In genomic region chr16:72215360-72216013, GRCm38 (mm10) we compare ENCODE assay signal across 8 mouse cellular contexts.
DNase-seq lines count a peak whose midpoint lies in the region; ATAC-seq and TF ChIP-seq lines count a peak whose summit lies in the region.

No protein-coding gene starts in this region.

- H3K4me1 ChIP-seq in E14TG2a.4 (replicated peaks; ENCODE audit: low read depth, low read length) = no peaks in the 10 kb centered on the region
- H3K4me1 ChIP-seq in embryonic facial prominence, embryonic 13.5 days = no peaks in the 10 kb centered on the region
- H3K4me1 ChIP-seq in hindbrain, embryonic 11.5 days (replicated peaks; ENCODE audit: control insufficient read depth, insufficient read depth, low read length) = no peaks in the 10 kb centered on the region

- 0 out of 2 replicates have a peak overlapping the region, but pooled peaks have one; percentile 27 for H3K9ac ChIP-seq in embryonic facial prominence, embryonic 13.5 days
- no peak overlapping the region for H3K9ac ChIP-seq in hindbrain, embryonic 11.5 days (ENCODE audit: low read depth, low read length)

- H3K4me3 ChIP-seq in E14TG2a.4 (replicated peaks; ENCODE audit: low read length) = no peak overlapping the region
- H3K4me3 ChIP-seq in embryonic facial prominence, embryonic 13.5 days = peak overlapping the region; percentile 35
- no peak overlapping the region for H3K4me3 ChIP-seq in hindbrain, embryonic 11.5 days (ENCODE audit: low read depth, low read length)

- H3K9me3 ChIP-seq in E14TG2a.4 (ENCODE audit: low read length) = no peaks in the 10 kb centered on the region
- no peaks in the 10 kb centered on the region for H3K9me3 ChIP-seq in embryonic facial prominence, embryonic 13.5 days
- no peaks in the 10 kb centered on the region for H3K9me3 ChIP-seq in hindbrain, embryonic 11.5 days (ENCODE audit: control insufficient read depth, low read length)

- TF ChIP-seq CTCF in E14TG2a.4 (conservative IDR thresholded peaks at IDR 0.05; ENCODE audit: low read length) = peak; percentile 52

- 32% methylated on average over 15 of the region's 15 CpGs for WGBS in embryonic facial prominence, embryonic 13.5 days
- 44% methylated on average over 15 of the region's 15 CpGs for WGBS in hindbrain, embryonic 11.5 days

- no peaks in the 10 kb centered on the region for H3K27me3 ChIP-seq in E14TG2a.4 (ENCODE audit: insufficient read depth, low read length)
- no peaks in the 10 kb centered on the region for H3K27me3 ChIP-seq in embryonic facial prominence, embryonic 13.5 days
- H3K27me3 ChIP-seq in hindbrain, embryonic 11.5 days (ENCODE audit: control insufficient read depth, insufficient read depth, low read length) = no peaks in the 10 kb centered on the region

- H3K4me2 ChIP-seq in embryonic facial prominence, embryonic 13.5 days = peak overlapping the region; percentile 58
- no peak overlapping the region for H3K4me2 ChIP-seq in hindbrain, embryonic 11.5 days (replicated peaks; ENCODE audit: low read depth, low read length)

- H3K36me3 ChIP-seq in E14TG2a.4 (ENCODE audit: insufficient read depth, low read length) = no peaks in the 10 kb centered on the region
- H3K36me3 ChIP-seq in embryonic facial prominence, embryonic 13.5 days = no peaks in the 10 kb centered on the region
- H3K36me3 ChIP-seq in hindbrain, embryonic 11.5 days (ENCODE audit: control insufficient read depth, insufficient read depth, low read length) = no peaks in the 10 kb centered on the region

- peak; percentile 19 to 78 for DNase-seq in adrenal gland, adult (ENCODE audit: inconsistent age in 2 of 2, low spot score in 1 of 2)
- DNase-seq in hindbrain, embryonic 11.5 days (ENCODE audit: low spot score) = peak; percentile 81
- DNase-seq in layer of hippocampus, postnatal 10 days (ENCODE audit: low spot score in 2 of 2) = peak; percentile 72 to 78
- DNase-seq in lung, postnatal 10 days = peak; percentile 47
- DNase-seq in right cerebral cortex, postnatal 14 days = peak; percentile 84

- ATAC-seq in embryonic facial prominence, embryonic 13.5 days (ENCODE audit: insufficient number of reproducible peaks, insufficient read depth, low FRiP score, low TSS enrichment, low read depth) = no peak
- peak; percentile 54; the same call in 1 of the 2 replicates for ATAC-seq in hindbrain, embryonic 11.5 days (ENCODE audit: low FRiP score)
- no peak for ATAC-seq in megakaryocyte-erythroid progenitor cell, adult 5-6 weeks (replicated peaks; ENCODE audit: low FRiP score, low TSS enrichment, poor library complexity, severe bottlenecking)

- H3K27ac ChIP-seq in embryonic facial prominence, embryonic 13.5 days = no peak overlapping the region
- H3K27ac ChIP-seq in hindbrain, embryonic 11.5 days (ENCODE audit: low read depth, low read length) = no peak overlapping the region
